Mouse (Mus musculus) myocyte (in vitro differentiated cells): ENCODE measurements around the gene 5530400C23Rik.

ENCODE experiments used
- MAX ChIP-seq: IDR thresholded peaks from one replicate; pipeline ENCODE4 v1.6.1; 2011; ENCODE audit warnings: low read depth, mild to moderate bottlenecking, control low read depth
- POLR2A ChIP-seq: IDR thresholded peaks from one replicate; pipeline ENCODE4 v1.6.1; 2011; ENCODE audit warnings: low read depth, mild to moderate bottlenecking, control low read depth, moderate library complexity; ENCODE audit not compliant: insufficient read length
- POLR2AphosphoS2 ChIP-seq: IDR thresholded peaks from one replicate; pipeline ENCODE4 v1.6.1; 2011; ENCODE audit warnings: low read depth, control low read depth; ENCODE audit not compliant: insufficient read length
- TCF12 ChIP-seq: IDR thresholded peaks from one replicate; pipeline ENCODE4 v1.6.1; 2011; ENCODE audit warnings: mild to moderate bottlenecking, control low read depth; ENCODE audit not compliant: poor library complexity, insufficient read depth, severe bottlenecking

DNA sequence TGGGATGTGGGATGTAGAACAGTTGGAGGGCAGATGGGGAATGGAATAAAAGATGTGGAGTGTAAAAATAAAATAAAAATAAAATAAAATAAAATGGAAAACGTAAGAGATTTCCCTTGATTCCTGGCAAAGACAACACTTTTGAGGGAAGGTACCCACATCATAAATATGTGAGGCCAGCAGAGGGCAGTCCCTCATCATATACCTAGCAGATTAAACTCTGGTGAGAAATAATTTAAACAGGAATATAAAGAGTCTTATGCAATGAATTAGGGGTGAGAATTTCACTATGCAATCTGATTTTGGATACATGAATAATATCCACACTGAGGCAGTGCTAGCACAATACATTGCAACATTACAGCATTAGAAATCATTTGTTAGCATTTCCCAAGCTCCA, 46.5 kb downstream of the 5530400C23Rik start:
- TF ChIP-seq POLR2A (no peak), TCF12 (no peak), POLR2AphosphoS2 (no peak), MAX (no peak)
